Mouse (Mus musculus): ENCODE measurements around the gene Wrnip1. TPM values are rescaled to one million over a fixed set of nuclear protein-coding genes. Genes with fewer than 3 reads are reported as not detected.

Wrnip1 gene
- polyA plus RNA-seq, 1 experiment from 2014 or later = 28.1 TPM

GRCm38 (mm10) chr13:32787584-32787983 lies 14.3 kb upstream of the Wrnip1 start:
- no peaks in the 10 kb centered on the region for H3K36me3 ChIP-seq
- no peak overlapping the region for H3K9ac ChIP-seq (replicated peaks)
- no peak overlapping the region for H3K27ac ChIP-seq
- no peaks in the 10 kb centered on the region for H3K4me1 ChIP-seq (replicated peaks)
- ATAC-seq = no peak
- no peaks in the 10 kb centered on the region for H3K27me3 ChIP-seq
- no peaks in the 10 kb centered on the region for H3K9me3 ChIP-seq
- no peak overlapping the region for H3K4me3 ChIP-seq (replicated peaks)
- H3K4me2 ChIP-seq (replicated peaks) = no peak overlapping the region
- 74% methylated on average over 2 of the region's 2 CpGs for WGBS

GRCm38 (mm10) chr13:32789781-32790180 lies 12.1 kb upstream of the Wrnip1 start:
- Histone ChIP-seq H3K9ac (replicated peaks) (no peak overlapping the region), H3K36me3 (no peaks in the 10 kb centered on the region), H3K4me1 (replicated peaks) (no peaks in the 10 kb centered on the region), H3K27ac (no peak overlapping the region), H3K27me3 (no peaks in the 10 kb centered on the region), H3K4me2 (replicated peaks) (no peak overlapping the region), H3K4me3 (replicated peaks) (no peak overlapping the region), H3K9me3 (no peaks in the 10 kb centered on the region)
- 83% methylated on average over 4 of the region's 4 CpGs for WGBS
- ATAC-seq = no peak

- H3K4me2 ChIP-seq (replicated peaks) = no peak overlapping the region
- no peaks in the 10 kb centered on the region for H3K36me3 ChIP-seq
- no peaks in the 10 kb centered on the region for H3K4me1 ChIP-seq (replicated peaks)
- H3K4me3 ChIP-seq (replicated peaks) = no peak overlapping the region
- H3K27ac ChIP-seq = no peak overlapping the region
- H3K9ac ChIP-seq (replicated peaks) = no peak overlapping the region
- no peak for ATAC-seq
- no peaks in the 10 kb centered on the region for H3K27me3 ChIP-seq
- whole genome bisulfite sequencing = 83% methylated on average over 2 of the region's 2 CpGs
- no peaks in the 10 kb centered on the region for H3K9me3 ChIP-seq
Measured at GRCm38 (mm10) chr13:32794619-32795018, 7.2 kb upstream of the Wrnip1 start.

GRCm38 (mm10) chr13:32795166-32795565 lies 6.7 kb upstream of the Wrnip1 start:
- 87% methylated on average over 5 of the region's 5 CpGs for WGBS
- H3K9me3 ChIP-seq = no peaks in the 10 kb centered on the region
- H3K4me1 ChIP-seq (replicated peaks) = no peaks in the 10 kb centered on the region

GRCm38 (mm10) chr13:32797085-32797484 lies 4.8 kb upstream of the Wrnip1 start:
- Histone ChIP-seq H3K27ac (no peak overlapping the region), H3K4me3 (replicated peaks) (no peak overlapping the region), H3K4me2 (replicated peaks) (no peak overlapping the region), H3K36me3 (no peaks in the 10 kb centered on the region), H3K9ac (replicated peaks) (no peak overlapping the region), H3K27me3 (no peaks in the 10 kb centered on the region), H3K9me3 (no peaks in the 10 kb centered on the region), H3K4me1 (replicated peaks) (peaks cover 6% of the 10 kb centered on the region; the same call in 1 of the 2 replicates)
- 86% methylated on average over 1 of the region's 1 CpGs for WGBS
- no peak for ATAC-seq

More at GRCm38 (mm10) chr13:32795166-32795565, 6.7 kb upstream of the Wrnip1 start:
- H3K4me2 ChIP-seq (replicated peaks) = no peak overlapping the region
- ATAC-seq = no peak
- H3K27me3 ChIP-seq = no peaks in the 10 kb centered on the region
- no peak overlapping the region for H3K27ac ChIP-seq
- no peaks in the 10 kb centered on the region for H3K36me3 ChIP-seq
- H3K4me3 ChIP-seq (replicated peaks) = no peak overlapping the region
- H3K9ac ChIP-seq (replicated peaks) = no peak overlapping the region

- no peaks in the 10 kb centered on the region for H3K9me3 ChIP-seq
- H3K4me2 ChIP-seq (replicated peaks) = no peak overlapping the region
- no peak overlapping the region for H3K9ac ChIP-seq (replicated peaks)
- WGBS = 74% methylated on average over 2 of the region's 2 CpGs
- H3K4me3 ChIP-seq (replicated peaks) = no peak overlapping the region
- no peak overlapping the region for H3K27ac ChIP-seq
- no peaks in the 10 kb centered on the region for H3K36me3 ChIP-seq
- peaks cover 18% of the 10 kb centered on the region for H3K4me1 ChIP-seq (replicated peaks)
- ATAC-seq = no peak
- no peaks in the 10 kb centered on the region for H3K27me3 ChIP-seq
Measured at GRCm38 (mm10) chr13:32799131-32799530, 2.7 kb upstream of the Wrnip1 start.

GRCm38 (mm10) chr13:32800859-32801258 lies 979 bp upstream of the Wrnip1 start:
- H3K9ac ChIP-seq (replicated peaks) = peak overlapping the region; percentile 56; the same call in 1 of the 2 replicates
- H3K4me3 ChIP-seq (replicated peaks) = peak overlapping the region; percentile 83
- H3K36me3 ChIP-seq = no peaks in the 10 kb centered on the region

GRCm38 (mm10) chr13:32802259-32803081 lies 632 bp downstream of the Wrnip1 start, which contains the start of gene D930007J09Rik:
D930007J09Rik (minus strand) TSS chr13:32802849.
- Histone ChIP-seq H3K4me2 (replicated peaks) (peak within 1 kb of the TSS; percentile 83), H3K4me1 (replicated peaks) (peaks cover 35% of the 10 kb centered on the region), H3K4me3 (replicated peaks) (peak within 1 kb of the TSS; percentile 83), H3K27me3 (no peaks in the 10 kb centered on the region), H3K27ac (peak within 1 kb of the TSS; percentile 82), H3K9me3 (no peaks in the 10 kb centered on the region), H3K9ac (replicated peaks) (peak within 1 kb of the TSS; percentile 77), H3K36me3 (peaks cover 10% of the 10 kb centered on the region)
- peak; percentile 62 for ATAC-seq
- under 1% methylated on average over 95 of the region's 95 CpGs for WGBS

More at GRCm38 (mm10) chr13:32800859-32801258, 979 bp upstream of the Wrnip1 start:
- Histone ChIP-seq H3K4me1 (replicated peaks) (peaks cover 29% of the 10 kb centered on the region), H3K4me2 (replicated peaks) (peak overlapping the region; percentile 50), H3K27me3 (no peaks in the 10 kb centered on the region), H3K9me3 (no peaks in the 10 kb centered on the region), H3K27ac (no peak overlapping the region)
- no peak for ATAC-seq

GRCm38 (mm10) chr13:32803701-32804345 lies 2.0 kb downstream of the Wrnip1 start:
- ATAC-seq = no peak
- Histone ChIP-seq H3K4me1 (replicated peaks) (peaks cover 41% of the 10 kb centered on the region), H3K27me3 (no peaks in the 10 kb centered on the region), H3K9me3 (no peaks in the 10 kb centered on the region), H3K9ac (replicated peaks) (peak overlapping the region; percentile 77), H3K4me3 (replicated peaks) (peak overlapping the region; percentile 83), H3K27ac (no peak overlapping the region), H3K4me2 (replicated peaks) (peak overlapping the region; percentile 83), H3K36me3 (peaks cover 20% of the 10 kb centered on the region)
- WGBS = 62% methylated on average over 4 of the region's 4 CpGs

GRCm38 (mm10) chr13:32806820-32807219 lies 5.0 kb downstream of the Wrnip1 start:
- Histone ChIP-seq H3K27me3 (no peaks in the 10 kb centered on the region), H3K4me2 (replicated peaks) (no peak overlapping the region)
- WGBS = 75% methylated on average over 7 of the region's 7 CpGs

GRCm38 (mm10) chr13:32807624-32808023 lies 5.8 kb downstream of the Wrnip1 start:
- no peak for ATAC-seq
- Histone ChIP-seq H3K9me3 (no peaks in the 10 kb centered on the region), H3K4me2 (replicated peaks) (no peak overlapping the region), H3K27ac (no peak overlapping the region), H3K9ac (replicated peaks) (no peak overlapping the region), H3K4me3 (replicated peaks) (no peak overlapping the region), H3K4me1 (replicated peaks) (peaks cover 35% of the 10 kb centered on the region), H3K36me3 (peaks cover 31% of the 10 kb centered on the region), H3K27me3 (no peaks in the 10 kb centered on the region)
- WGBS = 24% methylated on average over 3 of the region's 3 CpGs

More at GRCm38 (mm10) chr13:32806820-32807219, 5.0 kb downstream of the Wrnip1 start:
- Histone ChIP-seq H3K9ac (replicated peaks) (no peak overlapping the region), H3K4me1 (replicated peaks) (peaks cover 35% of the 10 kb centered on the region), H3K27ac (no peak overlapping the region), H3K9me3 (no peaks in the 10 kb centered on the region), H3K36me3 (peaks cover 31% of the 10 kb centered on the region), H3K4me3 (replicated peaks) (no peak overlapping the region)
- no peak for ATAC-seq

- Histone ChIP-seq H3K9ac (replicated peaks) (no peak overlapping the region), H3K36me3 (peaks cover 65% of the 10 kb centered on the region), H3K4me2 (replicated peaks) (no peak overlapping the region), H3K27ac (no peak overlapping the region), H3K9me3 (no peaks in the 10 kb centered on the region), H3K27me3 (no peaks in the 10 kb centered on the region), H3K4me1 (replicated peaks) (no peaks in the 10 kb centered on the region), H3K4me3 (replicated peaks) (no peak overlapping the region)
- ATAC-seq = no peak
- 98% methylated on average over 3 of the region's 3 CpGs for WGBS
Measured at GRCm38 (mm10) chr13:32819241-32819640, 17.4 kb downstream of the Wrnip1 start.

All from midbrain, embryonic 13.5 days (tissue).